Mouse (Mus musculus) lung, postnatal 10 days (tissue): ENCODE measurements around the gene 4930402H24Rik.

ENCODE experiments used
- DNase-seq: peaks from one replicate; pipeline ENCODE4 v3.0.0; 2021

4930402H24Rik gene

DNA sequence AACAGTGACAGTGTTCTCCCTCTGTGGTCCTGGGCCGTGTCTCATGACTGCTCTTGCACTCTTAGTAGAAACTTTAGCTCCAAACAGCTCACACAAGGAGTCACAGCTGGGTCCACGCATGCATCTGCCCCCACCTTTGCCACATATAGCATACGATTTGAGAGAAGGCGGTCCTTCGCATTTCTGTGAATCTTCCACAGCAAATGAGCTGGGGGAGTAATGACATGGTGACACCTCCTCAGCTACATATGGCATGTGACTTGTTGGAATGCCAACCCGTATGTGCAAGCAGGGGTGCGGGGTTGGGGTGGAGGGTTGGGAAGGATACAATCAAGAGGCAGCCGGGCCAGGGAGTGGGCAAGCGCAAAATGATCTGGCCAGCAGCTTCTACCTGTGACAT, 249.7 kb downstream of the 4930402H24Rik start:
- no peak for DNase-seq
